Mouse (Mus musculus) gastrocnemius, postnatal 10 days (tissue): ENCODE data around the gene Ptger1. TPM values are rescaled to one million over a fixed set of nuclear protein-coding genes. Genes with fewer than 3 reads are reported as not detected.

ENCODE experiments used
- DNase-seq: peaks from one replicate; pipeline ENCODE4 v3.0.0; 2021; ENCODE audit warnings: mixed read lengths
- total RNA-seq, 2 experiments: library from RNA; stranded (reverse); gene quantifications; 2 replicates each; pipeline ENCODE4 v1.2.3; 2021

Ptger1 gene
- total RNA-seq, 2 experiments from 2014 or later = 0.14 to 0.38 TPM

DNA sequence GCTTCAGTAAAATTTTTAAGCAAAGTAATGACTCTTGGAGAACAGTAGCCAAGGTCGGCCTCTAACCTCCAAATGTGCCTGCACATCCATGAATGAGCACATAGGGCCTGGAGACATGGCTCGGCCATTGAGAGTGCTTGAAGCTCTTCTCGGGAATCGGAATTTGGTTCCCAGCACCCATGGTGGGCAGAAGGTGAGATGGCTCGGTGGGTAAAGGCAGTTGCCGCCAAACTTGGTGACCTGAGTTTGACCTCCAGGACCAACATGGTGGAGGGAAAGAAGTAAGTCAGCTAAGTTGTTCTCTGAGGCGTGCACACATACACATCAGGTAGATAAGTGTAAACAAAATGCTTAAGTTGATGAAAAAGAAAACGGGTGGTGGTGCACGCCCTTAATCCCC is 10.4 kb upstream of the Ptger1 start:
- DNase-seq = no peak

DNA sequence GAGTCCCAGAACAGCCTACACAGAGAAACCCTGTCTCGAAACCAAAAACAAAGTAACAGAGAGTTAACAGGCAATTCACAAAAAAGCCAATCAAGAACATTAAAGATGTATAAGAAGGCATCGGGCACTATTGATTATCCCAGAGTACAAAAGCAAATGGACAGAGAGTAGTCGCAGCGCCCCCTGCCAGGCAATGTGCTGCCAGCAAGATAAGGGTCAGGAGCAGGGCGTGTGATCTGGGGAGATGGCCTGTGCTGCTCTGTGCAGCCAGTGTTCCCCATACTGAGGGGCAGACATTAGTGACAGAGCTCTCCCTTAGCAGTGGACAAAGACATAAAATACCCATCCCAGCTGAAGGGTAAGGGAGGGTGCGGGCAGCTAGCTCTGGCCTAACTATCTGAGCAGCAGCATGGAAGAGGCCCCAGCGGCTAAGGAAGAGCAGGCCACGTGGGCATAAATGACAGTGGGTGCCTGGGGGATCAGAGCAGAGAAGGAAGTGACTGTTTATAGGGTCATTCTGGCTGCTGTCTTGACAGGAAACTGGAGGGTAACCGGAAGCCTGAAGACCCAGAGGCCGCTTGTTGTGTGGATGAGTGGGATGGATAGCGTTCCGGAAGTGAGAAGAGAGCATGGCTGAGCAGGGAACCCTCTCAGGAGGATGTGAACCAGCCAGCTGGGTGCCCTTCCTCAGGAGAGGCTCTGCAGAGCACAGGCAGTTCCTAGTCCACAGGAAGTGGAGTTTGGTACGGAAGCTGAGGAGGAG is 9.8 kb upstream of the Ptger1 start:
- DNase-seq = no peak

GRCm38 (mm10) chr8:83660545-83660944 is 5.9 kb upstream of the Ptger1 start:
- DNase-seq = no peak

- DNase-seq = peak; percentile 32
Observed at GRCm38 (mm10) chr8:83660995-83661680, 5.3 kb upstream of the Ptger1 start.

DNA sequence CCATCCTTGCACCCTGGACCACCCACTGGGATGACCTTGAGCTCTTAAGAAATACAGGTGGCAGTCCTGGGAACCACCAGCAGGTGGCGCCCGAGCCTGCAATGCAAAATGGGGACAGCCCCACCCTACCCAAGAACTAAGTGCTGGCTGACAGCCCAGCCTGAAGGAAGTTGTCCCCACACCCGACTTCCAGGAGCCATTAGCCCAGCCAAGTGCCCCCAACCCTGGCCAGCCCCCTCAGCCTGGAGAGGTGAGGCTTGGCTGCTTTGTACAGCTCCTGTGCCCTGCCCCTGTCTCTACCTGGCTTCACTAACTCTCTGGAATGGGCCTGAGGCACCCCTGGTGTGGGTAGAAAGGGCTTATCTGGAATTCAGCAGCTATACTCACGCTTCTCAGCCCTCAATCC is 4.1 kb upstream of the Ptger1 start:
- peak; percentile 95 for DNase-seq

DNA sequence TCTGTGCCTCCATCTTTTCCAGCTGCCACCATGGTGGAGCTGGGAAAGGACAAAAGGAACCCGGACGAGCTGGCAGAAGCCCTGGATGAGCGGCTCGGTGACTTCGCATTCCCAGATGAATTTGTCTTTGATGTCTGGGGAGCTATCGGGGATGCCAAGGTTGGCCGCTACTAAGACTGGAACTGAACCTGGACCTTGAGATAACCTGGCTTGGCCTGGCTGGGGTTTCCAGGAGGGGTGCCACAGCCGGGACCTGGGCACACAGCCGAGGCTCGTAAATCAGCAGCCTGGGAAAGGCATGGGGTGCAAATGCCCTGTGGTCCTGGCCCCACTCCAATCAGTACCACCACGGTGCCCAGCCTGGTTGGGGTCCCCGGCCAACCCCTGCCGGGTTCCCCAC is 2.4 kb upstream of the Ptger1 start:
- no peak for DNase-seq

DNA sequence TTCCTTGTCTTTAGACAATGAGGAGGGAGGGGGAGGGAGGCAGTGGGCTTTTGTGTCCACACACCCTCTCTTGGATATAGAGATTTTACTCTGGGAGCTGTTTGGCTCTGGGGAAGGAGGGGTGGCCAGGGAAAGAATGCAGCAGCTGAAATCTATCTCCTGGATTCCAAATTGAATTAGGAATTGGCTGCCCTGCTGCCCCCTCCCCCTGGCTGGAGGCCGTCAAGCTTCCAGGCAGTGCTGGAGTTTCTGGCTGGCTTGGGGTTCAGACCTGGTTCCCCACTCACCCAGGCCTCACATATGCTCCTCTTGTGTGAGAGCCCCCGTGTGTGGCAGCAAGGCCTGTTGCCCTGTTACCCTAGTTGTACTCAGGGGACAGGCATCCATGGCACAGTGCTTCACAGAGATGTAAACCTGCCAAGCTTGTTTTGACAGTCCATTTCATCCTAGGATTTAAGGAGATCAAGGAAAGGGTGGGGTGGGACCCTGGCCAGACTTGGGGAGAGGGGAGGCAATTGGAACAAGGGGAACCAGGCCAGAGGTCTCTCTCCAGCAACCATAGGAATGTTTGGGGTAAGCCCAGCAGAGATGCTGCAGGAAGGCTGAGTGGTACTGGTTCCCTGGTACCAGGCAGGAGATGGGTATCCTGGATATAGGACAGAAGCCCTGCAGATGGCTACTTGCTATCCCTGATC is 1.4 kb upstream of the Ptger1 start:
- peak; percentile 45 for DNase-seq

DNA sequence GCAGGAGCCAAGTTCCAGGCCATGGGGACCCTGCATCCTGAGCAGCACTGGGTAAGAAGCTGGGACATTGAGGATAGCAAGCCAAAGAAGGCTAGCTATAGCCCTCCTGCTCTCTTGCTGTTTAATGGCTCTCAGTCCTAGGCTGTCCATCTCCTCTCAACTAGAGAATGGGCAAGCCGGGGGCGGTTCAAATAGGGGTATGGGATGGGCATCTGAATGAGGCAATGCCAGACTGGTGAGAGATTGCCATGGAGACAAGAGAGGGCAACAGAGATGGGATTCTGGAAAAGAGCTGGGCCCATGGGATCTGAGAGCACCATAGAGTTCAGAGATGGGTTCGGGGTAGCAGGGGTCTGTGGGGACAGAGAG is 372 bp downstream of the Ptger1 start:
- DNase-seq = no peak

DNA sequence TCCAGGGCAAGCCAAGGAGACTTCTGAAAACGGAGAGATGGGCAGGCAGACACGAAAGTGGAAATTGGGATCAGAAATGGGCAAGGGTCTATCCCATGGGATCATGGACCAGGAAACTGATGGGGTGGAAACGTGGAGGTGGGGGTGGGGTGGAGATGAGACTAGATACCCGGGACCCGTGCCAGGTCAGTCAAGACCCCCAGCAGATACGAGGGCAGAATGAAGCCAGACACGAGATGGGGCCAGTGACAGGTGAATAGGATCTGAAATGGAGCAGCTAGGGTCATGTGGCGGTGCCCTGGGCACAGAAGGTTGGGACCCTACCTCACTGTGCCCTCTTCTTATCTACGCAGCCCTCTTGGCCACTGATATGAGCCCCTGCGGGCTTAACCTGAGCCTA is 1.0 kb downstream of the Ptger1 start:
- DNase-seq = no peak

GRCm38 (mm10) chr8:83668010-83668916 is 1.8 kb downstream of the Ptger1 start:
- DNase-seq = peak; percentile 64

DNA sequence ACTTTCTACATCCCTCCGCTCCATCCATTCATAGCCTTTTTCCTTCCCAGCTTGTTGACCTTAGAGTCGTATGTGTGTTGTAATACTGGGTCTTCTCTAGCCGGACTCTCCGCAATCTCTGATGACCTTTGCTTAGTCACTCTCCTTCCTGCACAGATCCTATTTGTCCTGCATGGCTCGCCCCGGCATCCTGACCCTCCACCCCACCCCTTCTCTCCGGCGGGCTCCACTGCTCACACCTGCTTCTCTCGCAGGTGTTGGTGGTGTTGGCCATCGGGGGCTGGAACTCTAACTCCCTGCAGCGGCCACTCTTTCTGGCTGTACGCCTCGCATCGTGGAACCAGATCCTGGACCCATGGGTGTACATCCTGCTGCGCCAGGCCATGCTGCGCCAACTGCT is 2.5 kb downstream of the Ptger1 start:
- DNase-seq = no peak

- no peak for DNase-seq
Observed at GRCm38 (mm10) chr8:83672936-83673335, 6.5 kb downstream of the Ptger1 start.

DNA sequence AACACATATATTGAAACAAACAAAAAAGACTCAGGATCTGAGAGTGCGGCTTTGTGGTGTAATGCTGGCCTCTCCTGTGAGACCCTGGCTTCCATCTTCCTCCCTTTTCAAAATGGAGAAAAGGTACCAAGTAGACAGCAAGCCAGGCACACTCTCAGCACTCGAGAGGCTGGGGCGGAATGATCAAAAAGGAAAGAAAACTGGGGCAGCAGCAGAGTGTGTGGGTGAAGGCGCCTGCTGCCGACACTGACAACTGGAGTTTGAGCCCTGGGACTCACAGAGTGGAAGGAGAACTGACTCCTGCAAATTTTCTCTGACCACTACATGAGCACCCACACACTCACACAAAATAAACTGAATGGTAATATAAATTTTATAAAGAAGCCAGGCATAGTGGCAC is 8.0 kb downstream of the Ptger1 start:
- DNase-seq = no peak

DNA sequence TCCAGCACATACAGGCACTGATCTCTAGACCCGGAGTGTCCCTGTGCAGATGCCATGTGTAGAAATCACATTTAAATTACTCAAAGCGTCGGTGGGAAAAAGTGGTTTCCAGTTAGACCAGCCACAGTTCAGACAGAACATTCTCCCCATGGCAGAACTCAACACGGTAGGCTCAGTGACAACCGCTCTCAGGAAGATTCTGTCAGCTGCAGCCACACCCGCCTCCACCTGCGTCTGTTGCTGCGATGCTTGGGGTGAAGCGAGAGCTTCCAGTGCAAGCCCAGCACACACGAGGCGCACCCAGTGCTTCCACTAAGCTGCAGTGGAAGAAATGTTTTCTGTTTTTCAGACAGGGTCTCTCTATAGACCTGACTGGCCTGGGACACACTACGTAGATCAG is 13.4 kb downstream of the Ptger1 start:
- no peak for DNase-seq

DNA sequence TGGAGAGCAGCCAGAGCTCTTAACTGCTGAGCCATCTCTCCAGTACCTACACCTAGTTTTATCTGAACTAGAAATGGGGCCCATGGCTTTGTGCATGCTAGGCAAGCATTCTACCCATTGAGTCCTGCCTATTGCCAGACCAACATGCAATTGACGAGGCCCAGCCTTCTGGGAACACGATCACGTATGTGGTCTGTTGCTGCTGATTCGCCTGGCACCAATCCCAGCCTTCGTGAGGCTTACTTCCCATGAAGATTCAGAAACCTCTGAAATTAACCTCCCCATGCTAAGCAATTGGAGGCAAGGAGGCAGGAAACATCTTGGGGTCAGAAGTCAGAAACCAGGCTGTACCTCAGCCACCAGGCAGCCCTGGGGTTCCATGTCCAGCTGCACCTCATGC is 14.1 kb downstream of the Ptger1 start:
- DNase-seq = no peak

DNA sequence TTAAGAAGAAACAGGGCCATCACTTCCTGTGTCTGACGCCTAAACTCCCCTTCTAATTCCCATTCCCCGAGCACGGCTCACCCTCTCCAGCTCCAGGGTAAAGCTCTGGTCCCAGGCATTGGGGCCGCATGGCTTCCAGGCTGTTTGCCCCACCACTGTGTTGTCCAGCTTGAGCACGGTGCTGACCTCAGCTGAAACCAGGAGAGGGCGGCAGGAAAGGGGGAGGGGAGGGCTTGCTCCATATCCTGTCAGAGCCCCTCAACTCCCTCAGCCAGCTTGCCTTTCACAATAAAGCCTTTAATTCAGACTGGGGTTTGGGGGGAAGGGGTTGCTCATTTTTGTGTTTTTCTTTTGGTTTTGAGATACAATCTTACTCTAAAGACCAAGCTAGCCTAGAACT is 14.6 kb downstream of the Ptger1 start:
- DNase-seq = no peak

GRCm38 (mm10) chr8:83684517-83684916 is 18.0 kb downstream of the Ptger1 start:
- no peak for DNase-seq

DNA sequence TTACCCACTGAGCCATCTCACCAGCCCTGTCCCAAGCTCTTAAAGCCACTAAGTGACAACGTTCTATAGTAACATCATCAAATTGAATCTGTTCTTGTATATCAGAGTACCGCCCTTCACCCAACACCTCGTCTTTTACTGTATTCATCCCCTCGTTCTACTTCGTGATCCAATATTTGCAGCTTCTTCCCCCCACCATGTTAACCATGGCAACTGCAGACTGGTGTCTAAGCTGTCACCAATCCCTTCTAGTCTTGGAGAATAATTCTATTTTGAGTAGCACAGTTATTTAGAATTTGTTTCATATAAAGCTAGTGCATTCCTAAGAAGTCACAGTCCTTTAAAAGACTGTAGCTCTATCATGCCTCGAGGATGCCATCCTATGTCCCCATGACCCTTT is 22.8 kb downstream of the Ptger1 start:
- DNase-seq = no peak

GRCm38 (mm10) chr8:83693609-83694236 is 27.2 kb downstream of the Ptger1 start:
- no peak for DNase-seq

DNA sequence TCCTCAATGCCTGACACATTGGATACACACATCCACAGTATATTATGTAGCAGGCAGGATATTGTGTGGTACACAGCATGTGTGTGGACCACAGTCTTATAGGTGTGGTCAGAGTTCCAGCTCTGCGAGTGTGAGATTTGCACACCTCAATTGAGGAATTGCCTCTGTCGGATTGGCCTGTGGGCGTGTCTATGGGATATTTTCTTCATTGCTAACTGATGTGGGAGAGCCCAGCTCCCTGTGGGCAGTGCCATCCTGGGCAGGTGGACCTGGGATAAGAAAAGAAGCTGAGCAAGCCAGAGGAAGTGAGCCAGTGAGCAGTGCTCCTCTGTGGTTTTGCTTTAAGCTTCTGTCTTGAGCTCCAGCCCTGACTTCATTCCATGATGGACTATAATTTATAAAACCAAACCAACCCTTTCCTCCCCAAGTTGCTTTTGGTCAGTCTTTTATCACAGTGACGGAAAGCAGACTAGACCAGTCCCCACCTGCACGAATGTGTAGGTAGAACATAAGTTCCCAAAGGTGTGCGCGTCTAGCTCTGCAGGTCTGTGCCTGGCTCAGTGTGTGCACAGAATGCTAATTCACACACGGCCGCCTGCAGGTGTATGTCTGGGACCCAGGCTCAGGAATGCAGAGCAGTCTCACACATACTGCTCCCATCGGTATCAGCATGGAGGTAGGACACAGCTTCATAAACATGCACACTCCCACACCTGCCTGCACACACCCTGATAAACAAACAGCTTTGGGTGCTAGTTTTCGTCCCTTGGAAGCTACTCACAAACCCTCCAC is 28.1 kb downstream of the Ptger1 start:
- DNase-seq = no peak
